Mouse (Mus musculus) C2C12 (cell line): ENCODE results near the gene Adm2. TPM values are rescaled to one million over a fixed set of nuclear protein-coding genes. Genes with fewer than 3 reads are reported as not detected.
A peak's percentile ranks its signal among the peaks of the same experiment; 100 is the strongest.

ENCODE experiments used
- H3K27me3 ChIP-seq: one replicate; pipeline ENCODE4 v1.6.1; 2011; ENCODE audit not compliant: control insufficient read depth, insufficient read depth, insufficient read length
- H3K36me3 ChIP-seq: one replicate; pipeline ENCODE4 v1.6.1; 2011; ENCODE audit not compliant: control insufficient read depth, insufficient read depth
- H3K4me3 ChIP-seq: one replicate; pipeline ENCODE4 v1.5.1; 2011; ENCODE audit warnings: mild to moderate bottlenecking, control low read depth; ENCODE audit not compliant: poor library complexity, insufficient read depth, severe bottlenecking
- H3K79me2 ChIP-seq: one replicate; pipeline ENCODE4 v1.6.1; 2011; ENCODE audit not compliant: control insufficient read depth, insufficient read depth
- H3K79me3 ChIP-seq: one replicate; pipeline ENCODE4 v1.6.1; 2011; ENCODE audit warnings: low read depth, control low read depth
- H3ac ChIP-seq: one replicate; pipeline ENCODE3; 2011; ENCODE audit warnings: low read depth; ENCODE audit not compliant: control insufficient read depth, insufficient read length
- CEBPB ChIP-seq: IDR thresholded peaks from one replicate; pipeline ENCODE4 v1.6.1; 2011; ENCODE audit warnings: low read depth, mild to moderate bottlenecking, control low read depth, moderate library complexity
- CTCF ChIP-seq: IDR thresholded peaks from one replicate; pipeline ENCODE4 v1.5.1; 2011; ENCODE audit not compliant: control insufficient read depth, insufficient read depth, insufficient read length
- FOSL1 ChIP-seq: IDR thresholded peaks from one replicate; pipeline ENCODE4 v1.8.0; 2011; ENCODE audit warnings: mild to moderate bottlenecking, low read length; ENCODE audit not compliant: poor library complexity, insufficient read depth, severe bottlenecking
- MAX ChIP-seq: IDR thresholded peaks from one replicate; pipeline ENCODE4 v1.6.1; 2011; ENCODE audit warnings: mild to moderate bottlenecking, control low read depth
- MYOD1 ChIP-seq: IDR thresholded peaks from one replicate; pipeline ENCODE4 v1.6.1; 2011; ENCODE audit warnings: low read depth; ENCODE audit not compliant: control insufficient read depth, insufficient read length
- MYOG ChIP-seq: IDR thresholded peaks from one replicate; pipeline ENCODE4 v1.6.1; 2011; ENCODE audit not compliant: control insufficient read depth, insufficient read length; ENCODE audit errors: extremely low read depth
- USF1 ChIP-seq: IDR thresholded peaks from one replicate; pipeline ENCODE4 v1.6.1; 2011; ENCODE audit warnings: low read depth, mild to moderate bottlenecking, control low read depth, moderate library complexity
- polyA plus RNA-seq: library from polyadenylated mRNA; unstranded; fragments of >200 nt; fragmentation: generic; extraction: Trizol; gene quantifications from one replicate; pipeline ENCODE4 v1.2.1, GENCODE M21; 2012; ENCODE audit warnings: missing spikeins

Gene Adm2
- polyA plus RNA-seq, 1 experiment, result 7.0 TPM

- Histone ChIP-seq H3K4me3 (peak overlapping the region; percentile 15), H3K79me3 (peaks cover 65% of the 10 kb centered on the region), H3K36me3 (no peaks in the 10 kb centered on the region), H3K79me2 (peaks cover 67% of the 10 kb centered on the region), H3ac (peak overlapping the region; percentile 19), H3K27me3 (no peaks in the 10 kb centered on the region)
- TF ChIP-seq MYOD1 (no peak), CTCF (no peak), FOSL1 (no peak), MAX (no peak), CEBPB (no peak), USF1 (no peak), MYOG (no peak)
Measured at GRCm38 (mm10) chr15:89313359-89313758, 9.2 kb upstream of the Adm2 start.

DNA sequence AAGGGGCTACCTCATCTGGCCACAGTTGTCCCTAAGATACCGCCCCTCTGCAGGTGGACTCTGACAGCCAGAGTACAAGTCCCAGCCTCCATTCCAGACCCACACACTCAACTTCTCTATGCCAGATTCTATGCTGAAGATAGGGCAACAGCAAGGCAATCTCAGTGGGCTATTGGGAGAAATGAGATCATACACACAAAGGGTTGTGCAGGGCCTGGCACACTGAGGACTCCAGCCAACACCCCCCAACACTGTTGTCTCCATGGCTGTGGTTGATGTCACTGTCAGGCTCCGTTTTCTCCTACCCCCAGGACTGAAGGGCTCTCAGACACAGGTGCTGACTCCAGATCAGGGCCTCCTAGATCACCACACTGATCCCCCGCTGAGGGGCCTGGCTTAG, 8.4 kb upstream of the Adm2 start:
- Histone ChIP-seq H3K4me3 (peak overlapping the region; percentile 99), H3K36me3 (no peaks in the 10 kb centered on the region), H3K27me3 (no peaks in the 10 kb centered on the region), H3ac (peak overlapping the region; percentile 76), H3K79me2 (peaks cover 60% of the 10 kb centered on the region), H3K79me3 (peaks cover 57% of the 10 kb centered on the region)
- TF ChIP-seq MYOG (no peak), USF1 (no peak), MYOD1 (no peak), CTCF (no peak), MAX (no peak), CEBPB (no peak), FOSL1 (no peak)

- H3ac ChIP-seq, result peak overlapping the region; percentile 76
- H3K4me3 ChIP-seq, result peak overlapping the region; percentile 99
- H3K79me3 ChIP-seq, result peaks cover 52% of the 10 kb centered on the region
- H3K27me3 ChIP-seq, result no peaks in the 10 kb centered on the region
- H3K36me3 ChIP-seq, result no peaks in the 10 kb centered on the region
- H3K79me2 ChIP-seq, result peaks cover 54% of the 10 kb centered on the region
- TF ChIP-seq MYOD1 (no peak), USF1 (no peak), CEBPB (no peak), MYOG (no peak), FOSL1 (no peak), CTCF (no peak), MAX (no peak)
Measured at GRCm38 (mm10) chr15:89314511-89315189, 7.9 kb upstream of the Adm2 start.

GRCm38 (mm10) chr15:89315190-89315731, 7.3 kb upstream of the Adm2 start, which contains the start of gene Sbf1:
Gene Sbf1, minus strand, starts transcription at chr15:89315311.
- Histone ChIP-seq H3K27me3 (no peaks in the 10 kb centered on the region), H3K79me2 (peaks cover 48% of the 10 kb centered on the region), H3K79me3 (peaks cover 48% of the 10 kb centered on the region), H3K36me3 (no peaks in the 10 kb centered on the region), H3ac (peak within 1 kb of the TSS; percentile 82), H3K4me3 (peak within 1 kb of the TSS; percentile 99)
- TF ChIP-seq CTCF (no peak), MAX (peak; percentile 49), CEBPB (no peak), FOSL1 (no peak)

DNA sequence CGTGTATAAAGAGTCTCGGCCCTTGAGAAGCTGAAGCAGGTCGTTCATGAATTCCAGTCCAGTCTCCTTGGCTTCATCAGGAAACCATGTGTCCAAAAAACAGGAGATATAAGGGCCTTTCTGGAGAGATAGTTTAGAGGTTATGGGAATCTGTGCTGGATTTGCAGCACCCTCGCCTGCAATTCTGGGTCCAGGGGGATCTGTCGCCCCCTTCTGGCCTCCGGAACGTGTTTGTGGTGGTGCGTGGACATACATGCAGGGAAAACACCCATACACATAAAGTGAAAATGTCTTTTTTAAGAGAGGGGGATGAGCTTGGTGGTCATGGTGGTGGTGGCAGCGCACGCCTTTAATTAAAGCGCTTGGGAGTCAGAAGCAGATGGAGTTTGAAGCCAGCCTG, 6.4 kb upstream of the Adm2 start:
- Histone ChIP-seq H3K4me3 (no peak overlapping the region), H3K27me3 (no peaks in the 10 kb centered on the region), H3K36me3 (no peaks in the 10 kb centered on the region), H3K79me2 (peaks cover 39% of the 10 kb centered on the region), H3K79me3 (peaks cover 39% of the 10 kb centered on the region), H3ac (no peak overlapping the region)
- peak; percentile 46 for TF ChIP-seq CTCF
- TF ChIP-seq MYOG, result no peak

DNA sequence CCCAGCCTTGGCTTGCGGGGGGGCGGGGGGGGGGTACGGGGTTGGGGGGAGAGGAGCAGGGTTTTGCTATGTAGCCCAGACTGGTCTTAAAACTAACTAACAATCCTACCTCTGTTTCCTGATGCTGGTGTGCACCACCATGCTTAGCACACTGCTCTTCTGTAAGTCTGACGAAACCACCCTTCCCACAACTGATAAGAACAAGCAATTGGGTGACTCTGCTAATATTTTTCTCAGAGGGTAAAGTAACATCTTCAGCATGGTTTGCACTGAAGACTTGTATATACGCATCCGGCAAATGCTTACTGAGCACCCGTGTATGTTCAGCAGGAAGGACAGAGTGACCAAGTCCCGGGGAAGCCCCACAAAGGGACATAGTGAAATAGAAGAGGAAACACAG, 1.3 kb upstream of the Adm2 start:
- Histone ChIP-seq H3K27me3 (peaks cover 9% of the 10 kb centered on the region), H3ac (no peak overlapping the region), H3K36me3 (no peaks in the 10 kb centered on the region), H3K79me3 (no peaks in the 10 kb centered on the region), H3K4me3 (no peak overlapping the region), H3K79me2 (no peaks in the 10 kb centered on the region)
- no peak for TF ChIP-seq USF1
